Mouse (Mus musculus): ENCODE results near the gene Golga4.

- TF ChIP-seq CTCF (IDR thresholded peaks at IDR 0.05; ENCODE audit: insufficient read depth, low read length) (no peak), POLR2A (IDR thresholded peaks at IDR 0.05; ENCODE audit: borderline replicate concordance, extremely low read depth, low read depth, low read length) (no peak)
Measured at GRCm38 (mm10) chr9:118570865-118571264, 64.8 kb downstream of the Golga4 start.

Measured in lung, adult 2 months (tissue).